Mouse (Mus musculus): ENCODE data around the gene Tph1. TPM values are rescaled to one million over a fixed set of nuclear protein-coding genes. Genes with fewer than 3 reads are reported as not detected.

Tph1 gene
- polyA plus RNA-seq (2014; fragmentation: Nextera tagmentation; extraction: Ambion mirVana) = 0.54 TPM in 1 of 2 replicates, not detected in the other

DNA sequence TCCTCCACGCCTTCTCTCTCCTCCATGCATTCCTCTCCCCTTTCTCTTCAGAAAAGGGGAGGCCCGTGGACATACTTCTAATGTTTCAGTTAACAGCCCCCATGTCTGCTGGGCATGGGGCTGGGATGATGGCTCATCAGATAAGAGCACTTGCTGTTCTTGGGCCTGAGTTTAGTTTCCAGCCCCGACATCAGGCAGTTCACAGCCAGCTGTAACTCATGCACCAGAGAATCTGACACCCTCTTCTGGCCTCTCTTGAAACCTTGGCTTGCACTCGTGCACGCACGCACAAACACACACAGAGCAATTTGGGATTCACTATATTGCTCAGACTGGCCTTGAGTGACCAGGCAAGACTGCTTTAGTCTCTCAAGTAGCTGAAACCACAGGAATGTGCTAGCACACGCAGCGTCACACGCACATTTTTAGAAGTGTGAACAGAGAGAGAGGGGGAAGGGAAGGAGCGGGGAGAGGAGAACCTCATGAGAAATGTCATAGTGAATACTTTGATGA lies at the start of gene Tph1:
Gene Tph1, minus strand, starts transcription at position 378 of the 513 bp plus-strand sequence.
- Histone ChIP-seq H3K27ac (ENCODE audit: low read depth) (no peak within 1 kb of the TSS), H3K36me3 (ENCODE audit: insufficient read depth) (no peaks in the 10 kb centered on the region), H3K9ac (no peak within 1 kb of the TSS; the same call in 1 of the 2 replicates), H3K27me3 (ENCODE audit: insufficient read depth, low read length) (peaks cover 9% of the 10 kb centered on the region; the same call in 1 of the 2 replicates), H3K4me2 (no peak within 1 kb of the TSS), H3K9me3 (ENCODE audit: low read depth, low read length) (no peaks in the 10 kb centered on the region), H3K4me3 (ENCODE audit: low read depth, low read length) (no peak within 1 kb of the TSS), H3K4me1 (ENCODE audit: insufficient read depth) (0 out of 2 replicates have a peak, but pooled peaks cover 3% of the 10 kb centered on the region)
- DNase-seq (peak; percentile 48), ATAC-seq (ENCODE audit: insufficient read depth) (no peak; the same call in 1 of the 2 replicates)
- no peak for TF ChIP-seq CTCF (IDR thresholded peaks at IDR 0.05; ENCODE audit: low read depth)
- WGBS = 19% methylated on average over 10 of the region's 10 CpGs

- no peak overlapping the region for H3K4me3 ChIP-seq (ENCODE audit: low read depth, low read length)
- H3K4me1 ChIP-seq (ENCODE audit: insufficient read depth) = 0 out of 2 replicates have a peak, but pooled peaks cover 4% of the 10 kb centered on the region
- no peak overlapping the region for H3K27ac ChIP-seq (ENCODE audit: low read depth)
- H3K9me3 ChIP-seq (ENCODE audit: low read depth, low read length) = no peaks in the 10 kb centered on the region
- TF ChIP-seq CTCF (IDR thresholded peaks at IDR 0.05; ENCODE audit: low read depth) = no peak
- no peak overlapping the region for H3K4me2 ChIP-seq
- 64% methylated on average over 9 of the region's 9 CpGs for WGBS
- H3K27me3 ChIP-seq (ENCODE audit: insufficient read depth, low read length) = no peaks in the 10 kb centered on the region
- ATAC-seq (ENCODE audit: insufficient read depth) (no peak), DNase-seq (no peak)
- H3K9ac ChIP-seq = no peak overlapping the region
- no peaks in the 10 kb centered on the region for H3K36me3 ChIP-seq (ENCODE audit: insufficient read depth)
Measured at GRCm38 (mm10) chr7:46720460-46720859, 48.1 kb upstream of the Tph1 start.

- DNase-seq = peak; percentile 45
- ATAC-seq (ENCODE audit: insufficient read depth) = peak; percentile 31; the same call in 1 of the 2 replicates
- 47% methylated on average over 7 of the region's 7 CpGs for WGBS
Measured at GRCm38 (mm10) chr7:46719526-46719925, 47.2 kb upstream of the Tph1 start.

GRCm38 (mm10) chr7:46718591-46719270 lies 46.4 kb upstream of the Tph1 start:
- Histone ChIP-seq H3K27me3 (ENCODE audit: insufficient read depth, low read length) (no peaks in the 10 kb centered on the region), H3K36me3 (ENCODE audit: insufficient read depth) (no peaks in the 10 kb centered on the region), H3K27ac (ENCODE audit: low read depth) (no peak overlapping the region), H3K9ac (no peak overlapping the region), H3K9me3 (ENCODE audit: low read depth, low read length) (no peaks in the 10 kb centered on the region), H3K4me1 (ENCODE audit: insufficient read depth) (0 out of 2 replicates have a peak, but pooled peaks cover 4% of the 10 kb centered on the region), H3K4me2 (no peak overlapping the region), H3K4me3 (ENCODE audit: low read depth, low read length) (no peak overlapping the region)
- 75% methylated on average over 7 of the region's 7 CpGs for WGBS
- no peak for TF ChIP-seq CTCF (IDR thresholded peaks at IDR 0.05; ENCODE audit: low read depth)
- ATAC-seq (ENCODE audit: insufficient read depth) = no peak
- no peak for DNase-seq

More at GRCm38 (mm10) chr7:46719526-46719925, 47.2 kb upstream of the Tph1 start:
- TF ChIP-seq CTCF (IDR thresholded peaks at IDR 0.05; ENCODE audit: low read depth) = no peak
- no peak overlapping the region for H3K9ac ChIP-seq
- no peaks in the 10 kb centered on the region for H3K27me3 ChIP-seq (ENCODE audit: insufficient read depth, low read length)
- no peaks in the 10 kb centered on the region for H3K9me3 ChIP-seq (ENCODE audit: low read depth, low read length)
- H3K4me2 ChIP-seq = no peak overlapping the region
- no peaks in the 10 kb centered on the region for H3K36me3 ChIP-seq (ENCODE audit: insufficient read depth)
- H3K4me3 ChIP-seq (ENCODE audit: low read depth, low read length) = no peak overlapping the region
- H3K4me1 ChIP-seq (ENCODE audit: insufficient read depth) = 0 out of 2 replicates have a peak, but pooled peaks cover 4% of the 10 kb centered on the region
- H3K27ac ChIP-seq (ENCODE audit: low read depth) = no peak overlapping the region

DNA sequence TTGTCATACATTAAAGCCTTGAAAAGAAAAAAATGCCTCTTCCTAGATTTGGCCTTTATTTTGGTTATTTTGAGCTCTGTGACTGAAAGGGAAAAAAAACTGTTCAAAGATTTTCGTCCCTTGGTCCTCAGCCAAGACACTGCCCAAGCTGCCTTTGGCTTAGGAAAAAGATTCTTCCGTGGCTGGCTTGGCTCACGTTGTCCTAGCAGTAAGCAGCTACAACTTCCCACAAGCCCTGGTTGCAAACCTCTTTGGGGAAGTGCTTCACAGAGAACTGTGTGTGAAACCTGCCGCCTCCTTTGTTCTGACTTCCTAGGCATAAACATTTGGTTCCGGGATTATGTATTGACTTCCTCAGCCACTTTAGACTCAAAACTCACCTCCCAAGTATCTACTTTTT lies 44.6 kb upstream of the Tph1 start:
- H3K9me3 ChIP-seq (ENCODE audit: low read depth, low read length) = no peaks in the 10 kb centered on the region
- no peak overlapping the region for H3K27ac ChIP-seq (ENCODE audit: low read depth)
- no peak overlapping the region for H3K9ac ChIP-seq
- no peak for ATAC-seq (ENCODE audit: insufficient read depth)
- 31% methylated on average over 5 of the region's 5 CpGs for WGBS
- H3K36me3 ChIP-seq (ENCODE audit: insufficient read depth) = no peaks in the 10 kb centered on the region
- no peaks in the 10 kb centered on the region for H3K27me3 ChIP-seq (ENCODE audit: insufficient read depth, low read length)
- H3K4me1 ChIP-seq (ENCODE audit: insufficient read depth) = 0 out of 2 replicates have a peak, but pooled peaks cover 4% of the 10 kb centered on the region
- DNase-seq = peak; percentile 80
- H3K4me2 ChIP-seq = no peak overlapping the region
- no peak overlapping the region for H3K4me3 ChIP-seq (ENCODE audit: low read depth, low read length)
- TF ChIP-seq CTCF (IDR thresholded peaks at IDR 0.05; ENCODE audit: low read depth) = no peak

GRCm38 (mm10) chr7:46715600-46715999 lies 43.3 kb upstream of the Tph1 start, which contains the start of gene Saa3:
Gene Saa3, minus strand, starts transcription at chr7:46715700.
- TF ChIP-seq CTCF (IDR thresholded peaks at IDR 0.05; ENCODE audit: low read depth) = no peak
- no peak within 1 kb of the TSS for H3K27ac ChIP-seq (ENCODE audit: low read depth)
- no peaks in the 10 kb centered on the region for H3K36me3 ChIP-seq (ENCODE audit: insufficient read depth)
- DNase-seq (no peak), ATAC-seq (ENCODE audit: insufficient read depth) (no peak)
- no peak within 1 kb of the TSS for H3K9ac ChIP-seq
- no peaks in the 10 kb centered on the region for H3K9me3 ChIP-seq (ENCODE audit: low read depth, low read length)
- H3K4me1 ChIP-seq (ENCODE audit: insufficient read depth) = 0 out of 2 replicates have a peak, but pooled peaks cover 4% of the 10 kb centered on the region
- WGBS = 84% methylated on average over 5 of the region's 5 CpGs
- H3K27me3 ChIP-seq (ENCODE audit: insufficient read depth, low read length) = no peaks in the 10 kb centered on the region
- H3K4me2 ChIP-seq = no peak within 1 kb of the TSS
- H3K4me3 ChIP-seq (ENCODE audit: low read depth, low read length) = no peak within 1 kb of the TSS

DNA sequence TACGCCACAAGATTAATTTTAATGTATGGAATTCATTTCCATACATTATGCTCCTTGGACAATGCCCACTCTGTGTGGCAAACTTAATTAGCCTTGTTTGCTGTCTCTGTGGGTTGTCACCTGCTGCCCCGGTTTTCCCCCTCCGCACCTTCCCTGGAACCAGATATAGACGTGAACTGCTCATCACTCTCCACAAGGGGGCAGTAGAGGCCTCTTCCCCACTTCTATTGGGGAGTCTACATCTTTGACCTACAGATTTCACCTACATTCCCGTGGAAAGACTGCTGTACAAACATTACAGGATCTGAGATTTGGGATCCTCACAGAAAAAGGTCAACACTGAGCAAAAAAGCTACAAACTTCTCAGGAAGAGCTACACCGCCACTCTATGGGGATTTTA lies 42.2 kb upstream of the Tph1 start:
- no peak overlapping the region for H3K4me2 ChIP-seq
- DNase-seq (peak; percentile 83), ATAC-seq (ENCODE audit: insufficient read depth) (no peak)
- H3K27me3 ChIP-seq (ENCODE audit: insufficient read depth, low read length) = no peaks in the 10 kb centered on the region
- H3K4me1 ChIP-seq (ENCODE audit: insufficient read depth) = peaks cover 4% of the 10 kb centered on the region; the same call in 1 of the 2 replicates
- no peak overlapping the region for H3K27ac ChIP-seq (ENCODE audit: low read depth)
- 28% methylated on average over 6 of the region's 6 CpGs for WGBS
- H3K9ac ChIP-seq = no peak overlapping the region
- no peak overlapping the region for H3K4me3 ChIP-seq (ENCODE audit: low read depth, low read length)
- H3K36me3 ChIP-seq (ENCODE audit: insufficient read depth) = no peaks in the 10 kb centered on the region
- H3K9me3 ChIP-seq (ENCODE audit: low read depth, low read length) = no peaks in the 10 kb centered on the region
- peak; percentile 88 for TF ChIP-seq CTCF (IDR thresholded peaks at IDR 0.05; ENCODE audit: low read depth)

Measured in lung, embryonic 14.5 days (tissue).